Mouse (Mus musculus) kidney, adult 2 months (tissue): ENCODE data around the gene Pamr1.

Source experiments
- CTCF ChIP-seq: fragments of 200-500 bp; conservative IDR thresholded peaks from 2 replicates; pipeline ENCODE4 v1.5.1; 2011; ENCODE audit warnings: low read depth, mild to moderate bottlenecking, control low read depth, low read length, moderate library complexity, mixed read lengths; ENCODE audit not compliant: insufficient read depth, insufficient read length
- POLR2A ChIP-seq: fragments of 200-500 bp; IDR thresholded peaks from one replicate; pipeline ENCODE4 v1.6.1; 2011; ENCODE audit warnings: low read depth, low read length, control low read depth

DNA sequence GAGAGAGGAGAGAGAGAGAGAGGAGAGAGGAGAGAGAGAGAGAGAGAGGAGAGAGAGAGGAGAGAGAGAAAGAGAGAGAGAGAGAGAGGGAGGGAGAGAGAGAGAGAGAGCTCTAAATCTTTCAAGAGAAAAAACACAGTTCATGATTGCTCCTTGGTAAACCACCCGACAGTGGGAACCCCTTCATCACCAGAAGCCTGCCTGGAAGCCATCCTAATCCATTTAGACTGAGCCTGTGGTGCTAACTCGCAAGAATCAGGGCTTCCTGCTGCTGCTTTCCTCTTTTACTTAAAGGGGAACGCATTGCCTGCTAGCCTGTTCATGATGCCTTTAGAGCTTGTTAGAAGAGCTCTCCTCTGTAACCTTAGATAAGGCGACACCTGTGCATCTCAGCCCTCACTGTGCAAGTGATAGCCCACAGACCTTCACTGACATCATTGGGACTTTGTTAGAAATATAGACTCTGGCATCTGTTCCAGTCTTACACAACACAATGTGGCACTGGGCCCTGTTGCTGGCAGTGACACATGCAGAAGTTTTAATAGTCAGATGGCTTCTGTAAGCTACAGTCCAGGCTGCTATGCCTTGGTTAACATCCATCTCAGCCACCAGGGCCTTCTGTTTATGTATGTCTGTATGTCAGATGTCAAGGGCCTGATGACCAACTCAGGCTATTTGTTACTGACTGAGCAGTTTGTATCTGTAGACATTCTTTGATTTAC is 8.2 kb upstream of the Pamr1 start:
- TF ChIP-seq CTCF (no peak), POLR2A (no peak)
